Mouse (Mus musculus): ENCODE measurements around the gene Ncr1. TPM values are rescaled to one million over a fixed set of nuclear protein-coding genes. Genes with fewer than 3 reads are reported as not detected.
"Not testable (repeated sequence)": the region's sequence is repeated elsewhere in the genome, so short reads cannot be mapped to it uniquely, and the experiment has no call there.

Gene Ncr1
- not detected in 2 replicates for polyA plus RNA-seq (2016; fragmentation: Nextera tagmentation; extraction: Ambion mirVana)

DNA sequence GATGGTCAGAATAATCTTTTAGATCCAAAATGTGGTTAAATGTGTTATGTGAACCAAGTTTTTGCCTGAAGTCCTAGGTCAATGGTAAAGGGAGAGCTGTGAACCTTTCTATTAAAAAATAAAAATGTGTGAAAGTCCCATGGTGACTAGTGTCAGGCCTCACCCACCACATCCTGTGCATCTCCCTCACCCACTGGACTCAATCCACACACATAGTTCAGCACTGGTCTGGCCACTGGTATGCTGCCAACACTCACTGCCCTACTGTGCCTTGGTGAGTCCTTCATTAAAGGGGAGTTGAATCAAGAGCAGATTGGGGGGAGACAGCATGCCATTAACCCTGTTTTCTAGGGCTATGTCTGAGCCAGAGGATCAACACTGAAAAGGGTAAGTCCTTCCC is at the start of gene Ncr1:
Gene Ncr1, plus strand, starts transcription at position 216 of the 400 bp plus-strand sequence.
- H3K27me3 ChIP-seq (replicated peaks; ENCODE audit: low read depth, poor library complexity, severe bottlenecking) = no peaks in the 10 kb centered on the region
- H3K36me3 ChIP-seq (replicated peaks) = no peaks in the 10 kb centered on the region
- DNase-seq (ENCODE audit: low spot score) = no peak
- H3K4me1 ChIP-seq = no peaks in the 10 kb centered on the region
- no peaks in the 10 kb centered on the region for H3K9me3 ChIP-seq
- no peak within 1 kb of the TSS for H3K4me3 ChIP-seq
- no peak within 1 kb of the TSS for H3K27ac ChIP-seq (replicated peaks)

DNA sequence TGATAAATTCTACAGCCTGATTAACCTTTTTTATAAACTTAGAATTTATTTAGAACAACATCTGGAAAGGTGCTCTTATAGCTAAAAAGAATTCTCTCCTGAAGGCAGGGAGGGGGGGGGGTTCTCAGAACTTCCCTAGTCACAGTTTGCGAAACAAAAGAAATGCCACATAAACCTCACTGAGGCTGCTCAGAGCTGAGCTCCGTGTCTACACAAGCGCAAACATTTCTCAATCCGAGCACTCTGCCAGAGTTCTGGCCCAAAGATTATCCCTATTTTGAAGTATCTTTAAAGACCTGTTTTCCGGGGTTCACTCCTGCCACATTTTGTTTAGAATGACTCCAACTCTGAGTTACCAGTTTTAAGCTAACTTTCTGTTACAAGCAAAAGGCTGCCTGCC is 44.9 kb upstream of the Ncr1 start:
- no peaks in the 10 kb centered on the region for H3K27me3 ChIP-seq (replicated peaks; ENCODE audit: low read depth, poor library complexity, severe bottlenecking)
- no peaks in the 10 kb centered on the region for H3K36me3 ChIP-seq (replicated peaks)
- no peak for DNase-seq (ENCODE audit: low spot score)
- peaks cover 8% of the 10 kb centered on the region; the same call in 1 of the 2 replicates for H3K9me3 ChIP-seq
- 76% methylated on average over 5 of the region's 5 CpGs for WGBS
- H3K4me1 ChIP-seq = no peaks in the 10 kb centered on the region
- no peak overlapping the region for H3K4me3 ChIP-seq
- no peak overlapping the region for H3K27ac ChIP-seq (replicated peaks)

GRCm38 (mm10) chr7:4297189-4297588 is 40.3 kb upstream of the Ncr1 start:
- Histone ChIP-seq H3K4me3 (no peak overlapping the region), H3K9me3 (no peaks in the 10 kb centered on the region), H3K27me3 (replicated peaks; ENCODE audit: low read depth, poor library complexity, severe bottlenecking) (no peaks in the 10 kb centered on the region), H3K27ac (replicated peaks) (no peak overlapping the region), H3K4me1 (no peaks in the 10 kb centered on the region), H3K36me3 (replicated peaks) (no peaks in the 10 kb centered on the region)
- no peak for DNase-seq (ENCODE audit: low spot score)
- WGBS = 62% methylated on average over 1 of the region's 1 CpGs

DNA sequence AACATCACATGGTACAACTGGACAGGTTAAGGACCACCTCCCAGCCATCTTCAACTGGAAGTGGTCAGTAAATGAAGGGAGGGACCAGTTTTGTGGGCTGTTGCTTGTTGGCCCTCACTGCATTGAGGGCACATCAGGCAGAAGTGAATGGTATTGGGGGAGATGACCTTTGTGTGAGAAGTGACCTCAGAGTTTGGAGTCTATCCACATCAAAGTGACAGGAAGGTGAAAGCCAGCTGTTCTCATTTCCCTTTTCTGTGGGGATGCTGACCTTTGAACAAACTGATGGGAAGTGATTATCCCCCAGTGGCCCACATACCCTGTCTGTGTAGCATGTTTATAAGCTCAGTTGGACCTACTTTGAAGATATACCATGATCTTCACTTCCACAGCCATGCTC is 37.4 kb upstream of the Ncr1 start:
- H3K36me3 ChIP-seq (replicated peaks) = no peaks in the 10 kb centered on the region
- no peaks in the 10 kb centered on the region for H3K4me1 ChIP-seq
- DNase-seq (ENCODE audit: low spot score) = no peak

DNA sequence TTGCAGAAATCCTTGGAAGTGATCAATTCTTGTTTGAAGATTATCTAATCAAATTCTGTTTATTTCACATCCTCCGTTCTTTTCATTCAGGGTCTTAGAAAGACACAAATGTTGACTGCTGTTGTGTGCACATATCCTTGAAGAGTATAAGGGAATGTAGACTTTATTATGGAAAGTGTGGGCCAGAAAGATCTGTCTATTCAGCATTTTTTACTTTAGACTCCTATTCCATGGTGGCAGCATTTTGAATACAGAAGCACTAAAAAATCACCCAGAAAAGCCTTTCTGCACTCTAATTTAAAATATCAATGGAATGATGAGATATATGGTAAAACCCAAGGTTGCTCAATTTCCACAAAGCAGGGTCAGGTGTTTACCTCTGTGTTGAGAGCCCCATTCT is 34.1 kb upstream of the Ncr1 start:
- no peaks in the 10 kb centered on the region for H3K9me3 ChIP-seq
- no peaks in the 10 kb centered on the region for H3K36me3 ChIP-seq (replicated peaks)
- no peak for DNase-seq (ENCODE audit: low spot score)
- no peak overlapping the region for H3K4me3 ChIP-seq
- no peaks in the 10 kb centered on the region for H3K4me1 ChIP-seq
- 89% methylated on average over 1 of the region's 1 CpGs for WGBS
- H3K27ac ChIP-seq (replicated peaks) = no peak overlapping the region
- no peaks in the 10 kb centered on the region for H3K27me3 ChIP-seq (replicated peaks; ENCODE audit: low read depth, poor library complexity, severe bottlenecking)

More for the DNA sequence above, 37.4 kb upstream of the Ncr1 start:
- Histone ChIP-seq H3K4me3 (no peak overlapping the region), H3K27me3 (replicated peaks; ENCODE audit: low read depth, poor library complexity, severe bottlenecking) (no peaks in the 10 kb centered on the region), H3K27ac (replicated peaks) (no peak overlapping the region), H3K9me3 (no peaks in the 10 kb centered on the region)

DNA sequence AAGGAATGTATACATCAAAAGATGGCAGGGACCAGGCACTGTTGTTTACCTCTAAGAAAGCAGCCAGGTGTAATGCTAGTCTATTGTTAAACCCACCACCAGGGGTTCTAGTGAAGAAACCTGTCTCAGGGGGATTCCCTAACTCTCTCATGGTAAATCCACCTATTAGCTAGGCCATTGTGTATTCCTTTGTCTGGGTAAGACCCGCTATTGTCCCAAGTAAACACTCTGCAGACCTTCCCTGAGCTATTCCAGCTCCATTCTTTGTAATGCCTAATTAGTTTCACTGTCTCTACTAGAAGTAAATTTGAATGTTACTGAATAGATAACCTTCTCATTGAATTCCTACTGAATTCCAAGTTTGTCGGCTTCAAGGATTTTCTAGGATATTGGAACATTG is 24.4 kb upstream of the Ncr1 start:
- H3K27me3 ChIP-seq (replicated peaks; ENCODE audit: low read depth, poor library complexity, severe bottlenecking); H3K4me3 ChIP-seq; DNase-seq (ENCODE audit: low spot score); H3K27ac ChIP-seq (replicated peaks); H3K36me3 ChIP-seq (replicated peaks); H3K9me3 ChIP-seq; H3K4me1 ChIP-seq: not testable (repeated sequence)
- 81% methylated on average over 2 of the region's 2 CpGs for WGBS

DNA sequence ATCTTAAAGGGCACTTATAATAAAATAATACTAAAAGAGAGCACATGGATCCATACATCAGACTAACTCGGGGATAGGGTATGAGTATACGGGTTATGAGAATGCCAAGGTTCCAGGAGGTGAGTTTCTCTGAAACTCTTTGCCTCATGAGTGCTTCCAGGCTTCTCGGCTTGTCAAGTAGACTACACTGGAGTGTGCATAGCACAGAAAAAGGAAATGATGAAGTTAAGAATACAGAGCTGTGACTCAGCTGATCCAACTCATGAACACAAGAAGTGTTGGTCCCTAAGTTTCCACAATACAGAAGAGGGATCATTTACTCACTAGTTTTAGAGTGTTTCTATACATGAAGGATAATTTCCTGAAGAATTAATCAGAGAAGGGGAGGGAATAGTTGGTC is 24.0 kb upstream of the Ncr1 start:
- WGBS = 81% methylated on average over 3 of the region's 3 CpGs

DNA sequence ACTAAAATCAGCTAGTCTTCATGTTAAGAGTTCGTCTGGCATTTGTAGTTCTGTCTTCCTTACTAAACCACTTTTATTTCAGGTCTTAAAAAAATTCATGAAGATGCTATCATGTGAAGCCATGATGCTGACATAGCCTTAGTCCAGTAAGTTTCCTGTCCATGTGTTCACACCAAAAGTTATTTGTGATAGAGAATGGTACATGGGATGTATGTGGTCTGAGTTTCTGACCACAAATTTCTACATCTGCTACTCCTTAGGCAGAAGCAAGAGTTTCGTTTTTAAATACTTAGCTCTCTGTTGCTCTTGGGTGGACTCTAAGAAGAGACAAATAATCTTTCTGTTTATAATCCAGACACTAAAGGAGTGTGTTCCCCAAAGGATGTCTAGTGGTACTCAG is 14.2 kb upstream of the Ncr1 start:
- no peak overlapping the region for H3K27ac ChIP-seq (replicated peaks)
- no peak for DNase-seq (ENCODE audit: low spot score)
- 77% methylated on average over 2 of the region's 2 CpGs for WGBS
- no peaks in the 10 kb centered on the region for H3K4me1 ChIP-seq
- no peaks in the 10 kb centered on the region for H3K36me3 ChIP-seq (replicated peaks)
- H3K9me3 ChIP-seq = no peaks in the 10 kb centered on the region
- no peak overlapping the region for H3K4me3 ChIP-seq
- no peaks in the 10 kb centered on the region for H3K27me3 ChIP-seq (replicated peaks; ENCODE audit: low read depth, poor library complexity, severe bottlenecking)

More for the DNA sequence above, 24.0 kb upstream of the Ncr1 start:
- not testable (repeated sequence) for H3K4me1 ChIP-seq; H3K9me3 ChIP-seq; H3K27ac ChIP-seq (replicated peaks); H3K27me3 ChIP-seq (replicated peaks; ENCODE audit: low read depth, poor library complexity, severe bottlenecking); H3K36me3 ChIP-seq (replicated peaks); DNase-seq (ENCODE audit: low spot score); H3K4me3 ChIP-seq

DNA sequence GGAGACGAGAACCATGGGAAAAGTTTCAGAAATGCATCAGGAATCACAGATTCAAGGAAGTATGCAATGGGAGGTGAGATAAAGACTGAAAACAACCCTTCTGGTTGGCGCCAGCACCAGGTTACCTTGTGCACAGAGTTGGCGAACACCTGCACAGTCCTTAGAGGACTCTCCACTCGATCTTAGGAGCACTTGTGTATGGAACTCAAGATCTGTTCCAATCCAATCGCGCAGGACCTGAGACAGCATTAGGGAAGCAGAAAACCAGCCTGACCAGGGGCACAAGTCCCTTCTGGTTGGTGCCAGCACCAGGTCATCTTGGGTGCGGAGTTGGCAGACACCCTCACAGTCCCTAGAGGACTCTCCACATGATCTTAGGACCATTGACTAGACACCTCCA is 36.0 kb downstream of the Ncr1 start:
- no peak for DNase-seq (ENCODE audit: low spot score)
- WGBS = 84% methylated on average over 7 of the region's 7 CpGs
- H3K4me3 ChIP-seq = no peak overlapping the region

More for the DNA sequence above, 36.0 kb downstream of the Ncr1 start:
- no peaks in the 10 kb centered on the region for H3K36me3 ChIP-seq (replicated peaks)
- peaks cover 8% of the 10 kb centered on the region; the same call in 1 of the 2 replicates for H3K9me3 ChIP-seq
- no peaks in the 10 kb centered on the region for H3K4me1 ChIP-seq
- H3K27me3 ChIP-seq (replicated peaks; ENCODE audit: low read depth, poor library complexity, severe bottlenecking) = no peaks in the 10 kb centered on the region
- H3K27ac ChIP-seq (replicated peaks) = no peak overlapping the region

Small RNAs within 50 kb of the gene (microRNA-seq; reads per million reads assigned to microRNA genes)
- gene Gm24752 (not detected), gene Gm25349 (not detected)

Other genes starting within 250 kb of the Ncr1 start
- 10.5 and 10.9 TPM in 2 replicates for gene Ttyh1, start 218.3 kb upstream of the Ncr1 start, polyA plus RNA-seq (2016; fragmentation: Nextera tagmentation; extraction: Ambion mirVana)
- gene Leng8, start 200.7 kb upstream of the Ncr1 start, polyA plus RNA-seq (2016; fragmentation: Nextera tagmentation; extraction: Ambion mirVana) = 68.1 and 68.2 TPM in 2 replicates
- 1.4 and 1.7 TPM in 2 replicates for gene Leng9, start 187.3 kb upstream of the Ncr1 start, polyA plus RNA-seq (2016; fragmentation: Nextera tagmentation; extraction: Ambion mirVana)
- gene Cdc42ep5, start 172.9 kb upstream of the Ncr1 start, polyA plus RNA-seq (2016; fragmentation: Nextera tagmentation; extraction: Ambion mirVana) = 32.7 and 34.9 TPM in 2 replicates
- not detected in 2 replicates for gene Lilra5, start 100.0 kb upstream of the Ncr1 start, polyA plus RNA-seq (2016; fragmentation: Nextera tagmentation; extraction: Ambion mirVana)
- gene Gp6, start 60.0 kb downstream of the Ncr1 start, polyA plus RNA-seq (2016; fragmentation: Nextera tagmentation; extraction: Ambion mirVana) = 0.24 and 0.31 TPM in 2 replicates
- gene Rdh13, start 107.9 kb downstream of the Ncr1 start, polyA plus RNA-seq (2016; fragmentation: Nextera tagmentation; extraction: Ambion mirVana) = 35.5 and 36.9 TPM in 2 replicates
- gene Eps8l1, start 123.0 kb downstream of the Ncr1 start, polyA plus RNA-seq (2016; fragmentation: Nextera tagmentation; extraction: Ambion mirVana) = 4.8 and 5.3 TPM in 2 replicates
- gene Ppp1r12c, start 164.0 kb downstream of the Ncr1 start, polyA plus RNA-seq (2016; fragmentation: Nextera tagmentation; extraction: Ambion mirVana) = 35.5 and 40.5 TPM in 2 replicates
- 8.3 and 10.4 TPM in 2 replicates for gene Tnnt1, start 178.7 kb downstream of the Ncr1 start, polyA plus RNA-seq (2016; fragmentation: Nextera tagmentation; extraction: Ambion mirVana)
- gene Tnni3, start 186.5 kb downstream of the Ncr1 start, polyA plus RNA-seq (2016; fragmentation: Nextera tagmentation; extraction: Ambion mirVana) = 2.7 and 3.6 TPM in 2 replicates
- gene Dnaaf3, start 194.7 kb downstream of the Ncr1 start, polyA plus RNA-seq (2016; fragmentation: Nextera tagmentation; extraction: Ambion mirVana) = 1.9 and 3.0 TPM in 2 replicates
- gene Syt5, start 209.8 kb downstream of the Ncr1 start, polyA plus RNA-seq (2016; fragmentation: Nextera tagmentation; extraction: Ambion mirVana) = 4.3 and 5.6 TPM in 2 replicates

Data from embryonic facial prominence, embryonic 10.5 days (tissue).